Mouse (Mus musculus): Measurements from ENCODE around the gene Prl7d1. TPM values are rescaled to one million over a fixed set of nuclear protein-coding genes. Genes with fewer than 3 reads are reported as not detected.

The Prl7d1 gene
- polyA plus RNA-seq (2017; shearing (Covaris generic)): under 1 TPM in 1 of 2 experiments, not detected in 1; 0.17 TPM

GRCm38 (mm10) chr13:27716636-27717035 is at the start of gene Prl7d1:
TSS of gene Prl7d1 (minus strand) at chr13:27716736.

DNA sequence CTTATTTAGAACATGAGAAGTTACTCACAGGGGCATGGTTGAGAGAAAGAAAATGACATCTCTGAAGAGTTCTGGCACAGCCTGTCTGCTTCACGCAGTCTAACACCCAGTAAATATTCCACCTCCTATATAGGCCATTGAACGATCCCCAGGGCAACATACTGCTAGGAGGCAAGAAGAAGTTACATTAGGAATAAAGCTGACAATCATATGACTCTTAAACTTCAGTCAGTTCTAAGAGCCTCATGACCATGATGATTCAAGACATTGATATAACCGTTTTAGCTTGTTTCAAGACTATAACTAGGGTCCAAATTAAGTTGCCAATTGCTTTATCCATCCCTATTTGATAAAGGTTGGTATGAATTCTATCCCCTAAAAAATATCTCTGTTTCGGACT is 48.6 kb downstream of the Prl7d1 start, which contains the start of gene Prl7a2:
Gene Prl7a2 (minus strand): TSS at position 101 of the 400 bp plus-strand sequence.

Other genes starting within 250 kb of the Prl7d1 start
- gene Prl8a8, start 203.5 kb downstream of the Prl7d1 start, polyA plus RNA-seq (2017; shearing (Covaris generic)): not detected
- not detected for gene Prl8a9, start 152.1 kb downstream of the Prl7d1 start, polyA plus RNA-seq (2017; shearing (Covaris generic))
- gene Prl8a1, start 134.6 kb downstream of the Prl7d1 start, polyA plus RNA-seq (2017; shearing (Covaris generic)): not detected
- not detected for gene Prl7b1, start 106.2 kb downstream of the Prl7d1 start, polyA plus RNA-seq (2017; shearing (Covaris generic))
- gene Prl7a1, start 74.2 kb downstream of the Prl7d1 start, polyA plus RNA-seq (2017; shearing (Covaris generic)): not detected
- gene Prl7a2, start 48.7 kb downstream of the Prl7d1 start, polyA plus RNA-seq (2017; shearing (Covaris generic)): not detected
- not detected for gene Prl7c1, start 64.1 kb upstream of the Prl7d1 start, polyA plus RNA-seq (2017; shearing (Covaris generic))
- gene Prl2a1, start 84.9 kb upstream of the Prl7d1 start, polyA plus RNA-seq (2017; shearing (Covaris generic)): not detected
- gene Prl2c1, start 132.6 kb upstream of the Prl7d1 start, polyA plus RNA-seq (2017; shearing (Covaris generic)): under 1 TPM in 1 of 2 experiments, not detected in 1; 0.25 TPM

All from activated CD4-positive, CD25-positive, alpha-beta regulatory T cell (primary cell).